Mouse (Mus musculus) heart, embryonic 16.5 days (tissue): ENCODE data around the gene Slc35a3. TPM values are rescaled to one million over a fixed set of nuclear protein-coding genes. Genes with fewer than 3 reads are reported as not detected.

Source experiments
- polyA plus RNA-seq: library from polyadenylated mRNA; unstranded; fragments of >200 nt; fragmentation: Nextera tagmentation; extraction: Ambion mirVana; gene quantifications from 2 replicates; pipeline ENCODE4 v1.2.1, GENCODE M21; 2015

Gene Slc35a3
- polyA plus RNA-seq, 1 experiment from 2014 or later, result 9.5 TPM

Other genes with a start within 250 kb of the Slc35a3 start
- 52.3 and 52.9 TPM in 2 replicates for gene Rtca, start 204.6 kb downstream of the Slc35a3 start, polyA plus RNA-seq
- gene Dbt, start 199.8 kb downstream of the Slc35a3 start, polyA plus RNA-seq, result 24.7 and 25.3 TPM in 2 replicates
- gene Lrrc39, start 149.9 kb downstream of the Slc35a3 start, polyA plus RNA-seq, result 33.0 and 37.1 TPM in 2 replicates
- gene Sass6, start 117.8 kb downstream of the Slc35a3 start, polyA plus RNA-seq, result 11.3 and 14.0 TPM in 2 replicates
- gene Trmt13, start 98.2 kb downstream of the Slc35a3 start, polyA plus RNA-seq, result 16.8 and 18.9 TPM in 2 replicates
- 57.0 and 57.3 TPM in 2 replicates for gene Mfsd14a, start 50.2 kb downstream of the Slc35a3 start, polyA plus RNA-seq
- not detected in 2 replicates for gene Gm43191, start 31.6 kb downstream of the Slc35a3 start, polyA plus RNA-seq
- 155 and 157 TPM in 2 replicates for gene Agl, start 95.3 kb upstream of the Slc35a3 start, polyA plus RNA-seq
- gene Frrs1, start 146.6 kb upstream of the Slc35a3 start, polyA plus RNA-seq, result 13.8 and 21.9 TPM in 2 replicates